Mouse (Mus musculus) liver, embryonic 11.5 days (tissue): ENCODE results near the gene Lsm7. TPM values are rescaled to one million over a fixed set of nuclear protein-coding genes. Genes with fewer than 3 reads are reported as not detected.
"Not testable (repeated sequence)": the region's sequence is repeated elsewhere in the genome, so short reads cannot be mapped to it uniquely, and the experiment has no call there.

ENCODE experiments used
- ATAC-seq: fragments of 200-750 bp; cut with Nextera tagmentation; replicated peaks from 2 replicates; pipeline ENCODE4 v1.8.0; 2017; ENCODE audit warnings: moderate number of reproducible peaks, mild to moderate bottlenecking, moderate TSS enrichment, moderate library complexity; ENCODE audit not compliant: low FRiP score
- DNase-seq: peaks from one replicate; pipeline ENCODE4 v3.0.0-alpha.2; 2017; ENCODE audit warnings: low spot score
- H3K27ac ChIP-seq: fragments of 300-500 bp; sonication (generic); 2 replicates; pipeline ENCODE4 v1.5.1; 2014; ENCODE audit warnings: mild to moderate bottlenecking, low read depth, low read length, control low read depth
- H3K27me3 ChIP-seq: fragments of 300-500 bp; sonication (generic); replicated peaks from 2 replicates; pipeline ENCODE4 v1.6.1; 2014; ENCODE audit warnings: low read length, mixed read lengths; ENCODE audit not compliant: control insufficient read depth, insufficient read depth
- H3K36me3 ChIP-seq: fragments of 300-500 bp; sonication (generic); 2 replicates; pipeline ENCODE4 v1.6.1; 2014; ENCODE audit warnings: mild to moderate bottlenecking, low read length, moderate library complexity, mixed read lengths; ENCODE audit not compliant: control insufficient read depth, insufficient read depth
- H3K4me1 ChIP-seq: fragments of 300-500 bp; sonication (generic); replicated peaks from 2 replicates; pipeline ENCODE4 v1.6.1; 2014; ENCODE audit warnings: low read length, mixed read lengths; ENCODE audit not compliant: control insufficient read depth, insufficient read depth
- H3K4me2 ChIP-seq: fragments of 300-500 bp; sonication (generic); 2 replicates; pipeline ENCODE4 v1.6.1; 2014; ENCODE audit warnings: mild to moderate bottlenecking, control low read depth, moderate library complexity
- H3K4me3 ChIP-seq: fragments of 300-500 bp; sonication (generic); 2 replicates; pipeline ENCODE4 v1.5.1; 2014; ENCODE audit warnings: low read depth, low read length, control low read depth
- H3K9ac ChIP-seq: fragments of 300-500 bp; sonication (generic); 2 replicates; pipeline ENCODE4 v1.6.1; 2014; ENCODE audit warnings: low read depth, low read length, control low read depth
- H3K9me3 ChIP-seq: fragments of 300-500 bp; sonication (generic); 2 replicates; pipeline ENCODE4 v1.6.1; 2016; ENCODE audit warnings: low read length, inconsistent platforms, mixed read lengths; ENCODE audit not compliant: control insufficient read depth
- WGBS: fragments of 180-500 bp; shearing (Covaris S2); extraction: QIAGEN DNeasy Blood & Tissue Kit; methylation state at CpG from one replicate; pipeline ENCODE4 v1.1.7; 2014; 5-methylcytosine and 5-hydroxymethylcytosine counted together
- polyA plus RNA-seq: library from polyadenylated mRNA; unstranded; fragments of >200 nt; fragmentation: Nextera tagmentation; extraction: Ambion mirVana; gene quantifications from 2 replicates; pipeline ENCODE4 v1.2.1, GENCODE M21; 2014

Gene Lsm7
- polyA plus RNA-seq, 1 experiment from 2014 or later: 453 TPM

DNA sequence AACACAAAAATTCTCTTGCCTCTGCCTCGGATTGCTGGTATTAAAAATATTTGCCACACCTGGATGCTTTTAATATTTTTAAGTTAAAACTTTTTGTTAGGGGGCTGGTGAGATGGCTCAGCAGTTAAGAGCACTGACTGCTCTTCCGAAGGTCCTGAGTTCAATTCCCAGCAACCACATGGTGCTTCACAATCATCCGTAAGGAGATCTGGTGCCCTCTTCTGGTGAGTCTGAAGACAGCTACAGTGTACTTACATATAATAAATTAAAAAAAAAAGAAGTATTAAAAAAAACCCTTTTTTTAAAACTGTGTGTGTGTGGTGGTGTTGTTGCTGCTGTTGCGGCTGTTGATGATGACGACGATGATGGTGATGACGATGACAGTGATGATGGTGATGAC, 37.1 kb downstream of the Lsm7 start:
- not testable (repeated sequence) for H3K27me3 ChIP-seq, H3K4me2 ChIP-seq, H3K9ac ChIP-seq, H3K9me3 ChIP-seq, H3K36me3 ChIP-seq, DNase-seq, H3K4me3 ChIP-seq, H3K4me1 ChIP-seq, ATAC-seq
- 83% methylated on average over 7 of the region's 7 CpGs for WGBS
- H3K27ac ChIP-seq: peak overlapping the region; percentile 88

DNA sequence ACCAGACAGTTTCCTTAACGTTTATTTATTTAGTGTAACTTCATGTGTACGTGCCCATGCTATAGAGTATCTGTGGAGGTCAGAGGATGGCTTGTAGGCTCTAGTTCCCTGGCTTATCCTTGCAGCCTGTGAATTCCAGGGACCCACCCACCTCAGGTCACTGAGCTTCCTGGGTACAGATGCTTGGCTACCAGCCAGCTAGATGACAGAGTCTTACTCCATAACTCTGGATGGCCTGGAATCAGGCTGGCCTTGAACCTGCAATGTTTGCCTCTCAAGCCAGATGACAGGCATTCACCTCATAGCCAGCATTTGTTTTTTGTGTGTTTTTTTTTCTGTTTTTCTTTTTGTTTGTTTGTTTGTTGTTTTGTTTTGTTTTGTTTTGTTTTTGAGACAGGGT, 37.8 kb downstream of the Lsm7 start:
- no peak for DNase-seq
- 65% methylated on average over 2 of the region's 2 CpGs for WGBS
- Histone ChIP-seq H3K4me3 (no peak overlapping the region), H3K4me1 (peaks cover 10% of the 10 kb centered on the region), H3K9ac (no peak overlapping the region), H3K36me3 (no peaks in the 10 kb centered on the region), H3K27me3 (no peaks in the 10 kb centered on the region), H3K9me3 (no peaks in the 10 kb centered on the region), H3K4me2 (no peak overlapping the region), H3K27ac (no peak overlapping the region)
- no peak for ATAC-seq

DNA sequence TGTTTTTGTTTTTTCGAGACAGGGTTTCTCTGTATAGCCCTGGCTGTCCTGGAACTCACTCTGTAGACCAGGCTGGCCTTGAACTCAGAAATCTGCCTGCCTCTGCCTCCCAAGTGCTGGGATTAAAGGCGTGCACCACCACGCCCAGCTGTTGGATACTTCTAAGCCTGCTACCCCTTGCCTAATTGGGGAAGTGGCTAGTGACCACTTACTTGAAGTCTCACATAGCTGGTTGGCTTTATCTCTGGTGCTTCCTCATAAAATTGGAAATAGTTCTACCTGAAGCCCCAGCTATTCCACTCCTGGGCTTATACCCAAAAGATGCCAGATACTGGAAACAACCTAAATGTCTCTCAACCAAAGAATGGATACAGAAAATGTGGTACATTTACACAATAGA, 38.7 kb downstream of the Lsm7 start:
- not testable (repeated sequence) for H3K27me3 ChIP-seq, H3K27ac ChIP-seq, H3K4me2 ChIP-seq, H3K9me3 ChIP-seq, DNase-seq, ATAC-seq, H3K4me1 ChIP-seq, H3K4me3 ChIP-seq, H3K36me3 ChIP-seq, H3K9ac ChIP-seq
- 68% methylated on average over 3 of the region's 3 CpGs for WGBS

DNA sequence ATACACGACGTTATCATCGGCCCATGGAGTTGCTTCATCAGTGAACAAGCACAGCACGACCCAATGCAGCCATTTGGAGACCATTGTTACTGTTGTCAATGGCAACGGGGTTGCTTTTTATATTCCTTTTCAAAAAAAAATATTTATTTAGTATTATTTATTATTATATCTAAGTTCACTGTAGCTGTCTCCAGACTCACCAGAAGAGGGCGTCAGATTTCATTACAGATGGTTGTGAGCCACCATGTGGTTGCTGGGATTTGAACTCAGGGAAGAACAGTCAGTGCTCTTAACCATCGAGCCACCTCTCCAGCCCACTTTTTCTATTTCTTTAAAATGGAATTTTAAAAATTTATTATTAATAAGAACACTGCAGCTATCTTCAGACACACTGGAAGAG, 40.2 kb downstream of the Lsm7 start:
- DNase-seq (no peak), ATAC-seq (no peak)
- Histone ChIP-seq H3K36me3 (no peaks in the 10 kb centered on the region), H3K9me3 (no peaks in the 10 kb centered on the region), H3K4me1 (peaks cover 16% of the 10 kb centered on the region), H3K9ac (no peak overlapping the region), H3K27ac (no peak overlapping the region), H3K27me3 (peaks cover 9% of the 10 kb centered on the region), H3K4me3 (no peak overlapping the region), H3K4me2 (no peak overlapping the region)
- 60% methylated on average over 7 of the region's 7 CpGs for WGBS

DNA sequence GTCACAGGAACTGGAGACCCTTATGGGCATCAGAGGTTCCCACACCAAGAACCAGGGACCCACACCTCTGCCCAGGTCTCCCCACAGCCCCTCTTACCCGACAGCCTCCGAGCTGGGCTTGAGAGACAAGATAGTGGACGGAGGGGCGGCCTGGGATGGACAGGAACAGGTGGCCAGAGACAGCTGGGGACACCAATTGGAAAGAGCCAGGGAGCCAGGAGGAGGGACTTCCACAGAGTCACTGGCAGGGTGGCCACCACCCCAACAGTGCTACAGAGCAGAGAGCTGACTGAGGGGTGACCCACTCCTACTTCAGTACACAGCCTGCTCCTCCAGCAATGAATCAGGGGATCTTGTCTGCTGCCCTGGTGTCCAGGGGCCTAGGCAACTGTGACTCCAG, 41.6 kb downstream of the Lsm7 start, which contains the start of gene Jsrp1:
Gene Jsrp1 (minus strand): TSS at position 133 of the 400 bp plus-strand sequence.
- peaks cover 24% of the 10 kb centered on the region for H3K27me3 ChIP-seq
- H3K4me1 ChIP-seq: peaks cover 19% of the 10 kb centered on the region
- no peak within 1 kb of the TSS for H3K4me3 ChIP-seq
- ATAC-seq (no peak), DNase-seq (no peak)
- WGBS: 72% methylated on average over 4 of the region's 4 CpGs
- H3K36me3 ChIP-seq: no peaks in the 10 kb centered on the region
- H3K4me2 ChIP-seq: no peak within 1 kb of the TSS
- no peak within 1 kb of the TSS for H3K9ac ChIP-seq
- H3K27ac ChIP-seq: no peak within 1 kb of the TSS
- no peaks in the 10 kb centered on the region for H3K9me3 ChIP-seq

DNA sequence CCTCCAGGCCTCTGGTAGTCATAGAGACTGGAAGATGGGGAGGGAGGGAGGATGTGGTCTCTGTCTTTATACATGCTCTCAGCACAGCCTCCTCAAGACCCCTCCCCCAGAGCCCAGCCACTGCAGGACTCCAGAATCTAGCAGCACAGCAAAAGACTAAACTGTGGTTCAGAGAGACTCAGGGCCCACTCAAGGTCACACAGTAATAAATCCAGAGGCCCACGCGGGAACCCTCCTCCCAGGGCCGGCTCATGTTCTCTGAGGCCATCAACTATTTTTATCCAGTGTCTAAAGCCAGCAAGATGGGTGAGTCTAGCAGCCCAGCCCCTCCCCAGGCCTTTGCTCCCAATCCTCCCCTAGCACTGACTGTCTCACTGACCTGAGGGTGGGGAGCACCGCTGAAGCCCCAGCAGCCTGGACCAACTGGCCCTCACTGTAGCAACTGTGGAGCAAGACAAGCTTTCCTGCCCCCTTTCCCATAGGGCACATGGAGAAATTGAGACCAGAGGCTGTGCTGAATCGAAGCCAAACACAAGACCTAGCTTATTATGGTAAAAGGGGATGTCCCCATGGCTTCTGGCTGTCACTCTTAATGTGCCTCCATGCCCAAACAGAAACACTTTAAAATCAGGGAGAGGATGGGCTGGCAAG, 42.5 kb downstream of the Lsm7 start:
- Histone ChIP-seq H3K4me1 (peaks cover 27% of the 10 kb centered on the region), H3K4me2 (no peak overlapping the region), H3K36me3 (no peaks in the 10 kb centered on the region), H3K9me3 (no peaks in the 10 kb centered on the region), H3K27ac (no peak overlapping the region), H3K4me3 (no peak overlapping the region), H3K9ac (no peak overlapping the region), H3K27me3 (peaks cover 32% of the 10 kb centered on the region)
- ATAC-seq (no peak), DNase-seq (no peak)
- 66% methylated on average over 5 of the region's 5 CpGs for WGBS

DNA sequence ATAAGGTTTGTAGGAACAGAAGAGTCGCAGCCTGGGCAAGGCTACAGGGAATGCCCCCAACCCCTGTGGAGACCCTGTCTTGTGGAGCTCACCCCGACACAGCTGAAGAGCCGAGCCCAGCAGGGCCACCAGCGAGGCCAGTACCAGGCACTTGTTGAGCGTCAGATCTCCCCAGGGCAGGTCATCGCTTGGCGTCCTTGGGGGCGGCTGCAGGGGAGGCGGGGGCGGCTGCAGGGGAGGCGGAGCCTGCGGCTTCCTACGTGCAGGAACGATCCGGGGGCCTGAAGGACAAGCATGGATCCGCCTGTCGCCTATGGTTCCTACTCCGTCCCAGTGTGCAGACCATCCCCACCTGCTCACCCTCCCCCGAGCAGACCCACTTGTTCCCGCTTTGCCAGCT, 44.9 kb downstream of the Lsm7 start:
- no peaks in the 10 kb centered on the region for H3K36me3 ChIP-seq
- no peak overlapping the region; the same call in 1 of the 2 replicates for H3K9ac ChIP-seq
- peaks cover 46% of the 10 kb centered on the region for H3K4me1 ChIP-seq
- H3K9me3 ChIP-seq: no peaks in the 10 kb centered on the region
- peaks cover 44% of the 10 kb centered on the region for H3K27me3 ChIP-seq
- no peak overlapping the region; the same call in 1 of the 2 replicates for H3K27ac ChIP-seq
- no peak for DNase-seq
- H3K4me2 ChIP-seq: peak overlapping the region; percentile 54
- ATAC-seq: no peak
- WGBS: 7% methylated on average over 18 of the region's 20 CpGs
- H3K4me3 ChIP-seq: peak overlapping the region; percentile 24

DNA sequence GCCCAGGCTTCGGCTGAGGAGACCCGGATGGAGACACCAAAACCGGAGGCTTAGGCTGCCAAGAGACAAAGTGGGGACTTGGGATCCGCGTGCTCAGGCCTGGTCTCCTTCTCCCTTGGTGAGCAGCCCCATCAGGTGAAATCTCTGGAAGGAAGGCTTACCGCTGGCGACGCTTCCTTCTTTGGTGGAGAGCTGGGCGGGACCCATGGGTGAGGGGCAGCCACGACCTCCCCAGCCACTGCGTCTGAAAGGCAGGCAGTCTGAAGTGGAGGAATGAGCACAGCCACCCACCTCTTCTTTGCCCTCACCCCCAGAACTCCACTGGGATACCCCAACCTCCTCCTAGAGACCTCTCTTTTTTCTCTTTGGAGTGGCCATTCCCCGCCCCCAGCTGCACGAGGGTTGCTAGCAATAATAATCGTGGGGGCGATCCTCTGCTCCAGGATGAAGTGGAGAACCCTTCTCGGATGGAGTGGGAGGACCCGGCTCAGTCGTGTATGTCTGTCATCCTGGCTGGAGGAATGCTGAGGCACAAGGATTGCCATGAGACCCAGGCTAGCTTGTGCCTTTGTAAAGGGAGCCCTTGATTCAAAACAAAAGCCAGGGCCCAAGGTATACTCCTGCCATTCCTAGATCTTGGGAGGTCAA, 45.9 kb downstream of the Lsm7 start:
- DNase-seq: no peak
- Histone ChIP-seq H3K4me2 (peak overlapping the region; percentile 97), H3K9me3 (no peaks in the 10 kb centered on the region), H3K27me3 (peaks cover 44% of the 10 kb centered on the region), H3K36me3 (peaks cover 9% of the 10 kb centered on the region; the same call in 1 of the 2 replicates), H3K4me3 (peak overlapping the region; percentile 24), H3K4me1 (peaks cover 52% of the 10 kb centered on the region), H3K27ac (no peak overlapping the region), H3K9ac (peak overlapping the region; percentile 27; the same call in 1 of the 2 replicates)
- WGBS: 10% methylated on average over 15 of the region's 18 CpGs
- ATAC-seq: no peak
